Mouse (Mus musculus): Measurements from ENCODE around the gene Cacng2. TPM values are rescaled to one million over a fixed set of nuclear protein-coding genes. Genes with fewer than 3 reads are reported as not detected.

The Cacng2 gene
- total RNA-seq, 2 experiments from 2014 or later: 57.5 to 60.8 TPM

- H3K4me3 ChIP-seq: no peak overlapping the region
- no peak for DNase-seq (ENCODE audit: extremely low spot score in 1 of 2, low spot score in 2 of 2)
Measured at GRCm38 (mm10) chr15:77962447-77962846, 157.4 kb downstream of the Cacng2 start.

GRCm38 (mm10) chr15:77960693-77961092 lies 159.1 kb downstream of the Cacng2 start:
- intact Hi-C loops (cut with DNase I): no loop called here
- no peak for DNase-seq (ENCODE audit: extremely low spot score in 1 of 2, low spot score in 2 of 2)
- TF ChIP-seq CTCF (IDR thresholded peaks at IDR 0.05): no peak
- Histone ChIP-seq H3K4me3 (no peak overlapping the region), H3K27ac (no peak overlapping the region)

More at GRCm38 (mm10) chr15:77962447-77962846, 157.4 kb downstream of the Cacng2 start:
- TF ChIP-seq CTCF (IDR thresholded peaks at IDR 0.05): no peak
- intact Hi-C loops (cut with DNase I): no loop called here
- no peak overlapping the region for H3K27ac ChIP-seq

DNA sequence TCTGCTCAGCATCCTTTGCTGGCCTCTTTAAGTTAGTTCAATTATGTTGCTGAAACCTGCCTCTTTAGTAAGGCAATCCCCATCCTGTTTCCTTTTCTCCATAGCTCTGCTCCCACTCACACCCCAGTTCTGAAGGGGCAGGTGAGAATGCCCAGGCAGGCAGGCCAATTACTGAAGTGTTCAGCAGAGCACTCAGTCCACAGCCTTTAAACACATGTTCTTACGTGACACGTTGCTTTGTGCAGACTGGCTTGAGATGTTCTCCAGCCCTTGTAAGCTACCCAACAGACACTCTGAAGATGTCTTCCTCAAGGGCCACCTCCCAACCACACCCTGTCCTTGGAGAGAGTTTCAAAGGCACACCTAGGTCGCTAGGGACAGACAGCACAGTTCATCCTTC lies 161.8 kb downstream of the Cacng2 start:
- H3K27ac ChIP-seq: no peak overlapping the region
- DNase-seq (ENCODE audit: extremely low spot score in 1 of 2, low spot score in 2 of 2): no peak
- intact Hi-C loops (cut with DNase I): no loop called here
- TF ChIP-seq CTCF (IDR thresholded peaks at IDR 0.05): no peak
- no peak overlapping the region for H3K4me3 ChIP-seq

DNA sequence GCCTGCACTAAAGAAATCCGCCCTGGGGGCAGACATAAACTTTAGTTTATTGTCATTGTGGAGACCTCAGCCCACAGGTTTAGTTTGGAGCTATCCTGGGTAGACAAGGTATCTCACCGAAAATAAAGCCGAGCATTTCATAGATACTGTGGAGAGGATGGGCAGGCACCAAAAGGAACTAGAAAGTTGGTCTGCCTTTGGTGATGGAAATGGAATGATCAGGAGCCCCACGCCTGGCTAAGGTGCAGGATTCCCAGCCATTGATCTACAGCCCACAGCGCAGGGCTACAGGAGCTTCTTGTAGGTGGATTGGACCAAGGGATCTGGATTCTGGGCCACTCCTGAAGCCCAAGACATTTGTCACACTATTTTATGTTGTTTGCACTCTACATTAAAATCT lies 162.2 kb downstream of the Cacng2 start:
- Histone ChIP-seq H3K4me3 (no peak overlapping the region), H3K27ac (no peak overlapping the region)
- intact Hi-C loops (cut with DNase I): no loop called here
- DNase-seq (ENCODE audit: extremely low spot score in 1 of 2, low spot score in 2 of 2): no peak
- no peak for TF ChIP-seq CTCF (IDR thresholded peaks at IDR 0.05)

GRCm38 (mm10) chr15:77956404-77956901 lies 163.4 kb downstream of the Cacng2 start, which contains the start of gene Foxred2:
Gene Foxred2 (minus strand): TSS chr15:77956722.
- Histone ChIP-seq H3K27ac (peak within 1 kb of the TSS; percentile 33; the same call in 1 of the 2 replicates), H3K4me3 (peak within 1 kb of the TSS; percentile 68)
- peak; percentile 87 to 88 for DNase-seq (ENCODE audit: extremely low spot score in 1 of 2, low spot score in 2 of 2)
- intact Hi-C loops (cut with DNase I): loop anchor here (1.0 kb wide), 1 partner anchor 22 kb away; no protein-coding TSS in a partner anchor
- peak; percentile 49 for TF ChIP-seq CTCF (IDR thresholded peaks at IDR 0.05)

DNA sequence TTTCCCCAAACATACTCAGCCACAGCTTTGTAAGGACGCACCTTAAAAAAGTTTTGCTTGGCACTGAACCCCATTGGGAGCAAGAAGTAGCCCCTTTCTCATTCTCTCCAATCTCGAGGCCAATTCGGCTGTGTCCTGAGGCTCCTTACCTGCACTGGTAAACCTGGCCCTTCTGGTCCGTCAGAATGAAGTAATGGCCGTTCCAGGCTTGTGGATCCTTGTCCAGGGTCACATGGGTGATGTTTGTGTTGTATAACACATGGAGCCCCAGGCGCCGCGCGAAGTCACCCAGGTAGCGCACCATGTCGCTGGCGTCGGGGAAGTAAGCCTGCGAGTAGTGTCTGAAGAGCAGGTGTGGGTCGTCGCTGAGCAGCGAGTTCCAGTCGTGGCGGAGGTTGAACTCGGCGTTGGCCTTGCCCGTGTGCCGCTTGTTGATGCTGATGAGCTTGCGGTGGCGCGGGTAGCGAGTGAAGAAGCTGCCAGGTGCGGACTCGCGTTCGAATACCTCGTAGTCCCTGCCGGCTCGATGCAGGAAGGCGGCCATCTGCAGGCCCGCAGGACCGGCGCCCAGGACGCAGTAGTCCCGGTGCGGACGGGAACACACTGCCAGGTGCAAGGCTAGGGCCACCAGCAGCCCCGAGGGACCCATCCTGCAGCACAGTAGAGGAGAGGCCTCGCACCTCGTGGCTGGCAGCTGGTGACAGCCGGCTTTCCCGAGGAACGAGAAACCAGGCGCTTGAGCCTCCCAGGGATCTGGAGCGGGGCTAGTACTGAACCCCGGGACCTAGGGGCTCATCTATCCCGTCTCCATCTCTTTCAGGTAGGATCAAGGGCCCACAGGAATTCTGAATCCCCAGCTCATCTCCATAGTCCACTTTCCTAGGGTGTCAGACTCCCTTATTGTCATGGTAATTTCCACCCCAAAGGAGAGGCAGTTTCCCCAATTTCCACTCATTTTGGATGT lies 164.1 kb downstream of the Cacng2 start:
- intact Hi-C loops (cut with DNase I): loop anchor here (1.0 kb wide), 1 partner anchor 21 kb away; no protein-coding TSS in a partner anchor
- Histone ChIP-seq H3K27ac (peak overlapping the region; percentile 33; the same call in 1 of the 2 replicates), H3K4me3 (peak overlapping the region; percentile 68)
- DNase-seq (ENCODE audit: extremely low spot score in 1 of 2, low spot score in 2 of 2): no peak
- TF ChIP-seq CTCF (IDR thresholded peaks at IDR 0.05): no peak

DNA sequence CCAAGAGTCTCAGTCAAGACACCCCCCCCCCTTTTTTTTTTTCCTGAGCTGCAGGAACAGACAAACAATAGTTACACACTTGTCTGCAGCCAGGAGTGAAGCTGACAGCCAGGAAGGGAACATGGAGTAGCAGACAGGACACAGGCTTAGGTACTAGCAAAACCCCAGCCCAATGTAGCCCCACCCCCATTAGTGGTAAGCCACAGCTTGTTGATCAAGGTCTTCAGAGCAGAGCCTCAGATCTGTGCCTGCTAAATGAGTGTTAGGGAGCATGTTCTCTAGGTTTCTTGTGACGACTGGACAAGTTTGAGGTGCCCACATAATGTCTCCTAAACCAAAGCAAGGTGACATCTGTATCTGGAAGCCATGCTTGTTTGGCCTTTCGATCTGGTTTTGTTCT lies 165.5 kb downstream of the Cacng2 start:
- no peak for TF ChIP-seq CTCF (IDR thresholded peaks at IDR 0.05)
- Histone ChIP-seq H3K4me3 (no peak overlapping the region), H3K27ac (no peak overlapping the region)
- intact Hi-C loops (cut with DNase I): no loop called here
- DNase-seq (ENCODE audit: extremely low spot score in 1 of 2, low spot score in 2 of 2): no peak

- no peak overlapping the region for H3K27ac ChIP-seq
- no peak for DNase-seq (ENCODE audit: extremely low spot score in 1 of 2, low spot score in 2 of 2)
- no peak overlapping the region for H3K4me3 ChIP-seq
- intact Hi-C loops (cut with DNase I): no loop called here
- TF ChIP-seq CTCF (IDR thresholded peaks at IDR 0.05): no peak
Measured at GRCm38 (mm10) chr15:77952921-77953320, 166.9 kb downstream of the Cacng2 start.

DNA sequence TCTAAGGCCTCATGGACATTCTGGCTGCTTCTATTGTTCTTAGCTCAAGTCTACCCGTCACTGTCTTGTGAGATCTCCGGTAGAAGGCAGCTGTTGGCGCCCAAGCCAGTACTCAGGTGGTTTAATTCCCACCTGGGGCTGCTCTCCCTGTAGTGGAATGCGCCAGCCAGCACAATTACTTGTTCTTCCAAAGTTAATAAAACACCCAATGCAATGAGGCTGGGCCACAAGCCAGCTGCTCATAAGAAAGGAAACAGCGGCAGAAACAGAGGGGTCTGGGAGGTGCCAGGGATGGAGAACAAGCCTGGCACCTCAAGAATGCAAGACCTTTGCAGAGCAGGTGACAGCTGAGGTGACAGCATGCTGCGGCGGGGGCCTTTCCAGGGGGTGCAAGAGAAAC lies 170.8 kb downstream of the Cacng2 start:
- Histone ChIP-seq H3K27ac (no peak overlapping the region), H3K4me3 (no peak overlapping the region)
- DNase-seq (ENCODE audit: extremely low spot score in 1 of 2, low spot score in 2 of 2): no peak
- intact Hi-C loops (cut with DNase I): no loop called here
- no peak for TF ChIP-seq CTCF (IDR thresholded peaks at IDR 0.05)

GRCm38 (mm10) chr15:77945711-77946110 lies 174.1 kb downstream of the Cacng2 start:
- intact Hi-C loops (cut with DNase I): no loop called here
- no peak for TF ChIP-seq CTCF (IDR thresholded peaks at IDR 0.05)

More at GRCm38 (mm10) chr15:77945711-77946110, 174.1 kb downstream of the Cacng2 start:
- no peak for DNase-seq (ENCODE audit: extremely low spot score in 1 of 2, low spot score in 2 of 2)
- no peak overlapping the region for H3K27ac ChIP-seq
- H3K4me3 ChIP-seq: no peak overlapping the region

Other genes with a start within 250 kb of the Cacng2 start
- gene Txn2, start 191.0 kb downstream of the Cacng2 start, total RNA-seq (2021): 100 to 1,000 TPM; 139 to 143 TPM
- gene Foxred2, start 163.3 kb downstream of the Cacng2 start, total RNA-seq (2021): 10 to 100 TPM; 10.9 to 11.9 TPM
- gene Eif3d, start 149.2 kb downstream of the Cacng2 start, total RNA-seq (2021): 100 to 1,000 TPM; 101 to 102 TPM
- 10 to 100 TPM; 31.4 to 32.2 TPM for gene Ift27, start 54.1 kb upstream of the Cacng2 start, total RNA-seq (2021)
- gene Pvalb, start 86.4 kb upstream of the Cacng2 start, total RNA-seq (2021): 10 to 100 TPM; 96.5 to 97.2 TPM
- gene Ncf4, start 124.8 kb upstream of the Cacng2 start, total RNA-seq (2021): 1 to 10 TPM; 1.2 to 1.4 TPM
- under 1 TPM; 0.41 to 0.54 TPM for gene Csf2rb2, start 185.7 kb upstream of the Cacng2 start, total RNA-seq (2021)
- 1 to 10 TPM; 1.9 to 2.3 TPM for gene Csf2rb, start 205.7 kb upstream of the Cacng2 start, total RNA-seq (2021)